Mouse (Mus musculus): Measurements from ENCODE around the gene Rbfox2. TPM values are rescaled to one million over a fixed set of nuclear protein-coding genes. Genes with fewer than 3 reads are reported as not detected.

Rbfox2 gene
- polyA plus RNA-seq, 1 experiment from 2014 or later, result 23.2 TPM

GRCm38 (mm10) chr15:77089249-77089648 lies 217.6 kb downstream of the Rbfox2 start:
- Histone ChIP-seq H3K36me3 (ENCODE audit: control insufficient read depth, insufficient read depth, low read length) (peaks cover 3% of the 10 kb centered on the region), H3K27ac (replicated peaks) (no peak overlapping the region), H3K27me3 (ENCODE audit: control insufficient read depth, insufficient read depth, low read length) (no peaks in the 10 kb centered on the region), H3K9me3 (ENCODE audit: control insufficient read depth, low read length) (no peaks in the 10 kb centered on the region), H3K9ac (ENCODE audit: low read length) (no peak overlapping the region), H3K4me2 (replicated peaks; ENCODE audit: low read depth) (no peak overlapping the region), H3K4me3 (ENCODE audit: low read depth, low read length) (no peak overlapping the region), H3K4me1 (replicated peaks; ENCODE audit: control insufficient read depth, insufficient read depth) (no peaks in the 10 kb centered on the region)
- DNase-seq (ENCODE audit: low spot score) (no peak), ATAC-seq (ENCODE audit: low FRiP score, low TSS enrichment) (no peak)
- TF ChIP-seq CTCF (IDR thresholded peaks at IDR 0.05; ENCODE audit: low read depth) (no peak), EP300 (optimal IDR thresholded peaks at IDR 0.05) (no peak)
- 70% methylated on average over 11 of the region's 11 CpGs for WGBS

DNA sequence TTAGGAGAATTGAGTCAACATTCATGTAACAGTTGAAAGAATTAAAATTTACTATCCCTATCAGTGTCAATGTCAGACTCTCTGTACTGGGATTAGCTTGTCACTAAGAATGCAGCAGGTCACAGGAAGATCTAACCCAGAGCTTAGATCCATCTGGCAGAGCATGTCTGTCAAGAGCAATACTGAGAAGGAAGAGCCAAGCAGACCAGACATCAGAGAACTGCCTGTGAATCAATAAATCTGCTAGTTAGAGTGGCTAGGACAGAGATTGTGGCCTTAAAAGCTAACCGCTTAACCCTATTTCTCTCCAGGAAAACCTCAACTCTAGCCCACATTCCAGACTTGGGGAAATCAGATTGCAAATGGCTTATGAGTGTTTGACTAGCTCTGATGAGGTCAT lies 220.3 kb downstream of the Rbfox2 start:
- Histone ChIP-seq H3K27me3 (ENCODE audit: control insufficient read depth, insufficient read depth, low read length) (no peaks in the 10 kb centered on the region), H3K4me2 (replicated peaks; ENCODE audit: low read depth) (no peak overlapping the region), H3K9me3 (ENCODE audit: control insufficient read depth, low read length) (no peaks in the 10 kb centered on the region), H3K4me3 (ENCODE audit: low read depth, low read length) (no peak overlapping the region), H3K9ac (ENCODE audit: low read length) (no peak overlapping the region), H3K27ac (replicated peaks) (no peak overlapping the region), H3K36me3 (ENCODE audit: control insufficient read depth, insufficient read depth, low read length) (peaks cover 10% of the 10 kb centered on the region), H3K4me1 (replicated peaks; ENCODE audit: control insufficient read depth, insufficient read depth) (no peaks in the 10 kb centered on the region)
- ATAC-seq (ENCODE audit: low FRiP score, low TSS enrichment) (no peak), DNase-seq (ENCODE audit: low spot score) (no peak)
- TF ChIP-seq CTCF (IDR thresholded peaks at IDR 0.05; ENCODE audit: low read depth), result no peak
- no peak for TF ChIP-seq EP300 (optimal IDR thresholded peaks at IDR 0.05)
- 89% methylated on average over 1 of the region's 1 CpGs for WGBS

DNA sequence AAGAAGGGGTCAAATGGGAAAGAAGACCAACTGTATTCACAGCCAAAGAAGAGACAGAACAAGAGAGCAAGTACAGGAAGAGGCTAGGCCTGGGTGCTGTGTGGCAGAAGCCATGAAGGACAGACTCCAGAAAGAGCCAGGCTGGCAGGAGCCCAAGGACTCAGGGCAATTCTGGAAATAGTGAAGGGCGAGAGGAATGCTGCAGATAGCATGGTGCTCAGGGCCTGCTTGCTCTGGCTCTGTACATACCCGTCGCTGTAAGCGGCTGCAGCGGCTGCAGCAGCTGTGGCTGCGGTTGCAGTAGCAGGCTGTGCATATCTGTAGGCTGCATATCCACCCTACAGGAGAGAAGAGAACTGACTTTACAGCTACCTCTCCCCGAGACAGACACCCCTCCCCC lies 221.0 kb downstream of the Rbfox2 start:
- no peak overlapping the region for H3K9ac ChIP-seq (ENCODE audit: low read length)
- no peak overlapping the region for H3K4me3 ChIP-seq (ENCODE audit: low read depth, low read length)
- no peak for ATAC-seq (ENCODE audit: low FRiP score, low TSS enrichment)
- no peak for DNase-seq (ENCODE audit: low spot score)
- H3K27me3 ChIP-seq (ENCODE audit: control insufficient read depth, insufficient read depth, low read length), result no peaks in the 10 kb centered on the region
- no peak overlapping the region for H3K4me2 ChIP-seq (replicated peaks; ENCODE audit: low read depth)
- peaks cover 12% of the 10 kb centered on the region for H3K36me3 ChIP-seq (ENCODE audit: control insufficient read depth, insufficient read depth, low read length)
- TF ChIP-seq EP300 (optimal IDR thresholded peaks at IDR 0.05) (no peak), CTCF (IDR thresholded peaks at IDR 0.05; ENCODE audit: low read depth) (no peak)
- H3K4me1 ChIP-seq (replicated peaks; ENCODE audit: control insufficient read depth, insufficient read depth), result no peaks in the 10 kb centered on the region
- H3K9me3 ChIP-seq (ENCODE audit: control insufficient read depth, low read length), result no peaks in the 10 kb centered on the region
- 84% methylated on average over 7 of the region's 7 CpGs for WGBS
- H3K27ac ChIP-seq (replicated peaks), result no peak overlapping the region

- no peak overlapping the region for H3K27ac ChIP-seq (replicated peaks)
- H3K4me2 ChIP-seq (replicated peaks; ENCODE audit: low read depth), result no peak overlapping the region
- 79% methylated on average over 5 of the region's 5 CpGs for WGBS
- no peaks in the 10 kb centered on the region for H3K9me3 ChIP-seq (ENCODE audit: control insufficient read depth, low read length)
- no peaks in the 10 kb centered on the region for H3K4me1 ChIP-seq (replicated peaks; ENCODE audit: control insufficient read depth, insufficient read depth)
- H3K4me3 ChIP-seq (ENCODE audit: low read depth, low read length), result no peak overlapping the region
- H3K9ac ChIP-seq (ENCODE audit: low read length), result no peak overlapping the region
- TF ChIP-seq CTCF (IDR thresholded peaks at IDR 0.05; ENCODE audit: low read depth), result peak; percentile 38; the same call in 1 of the 2 replicates
- no peak for TF ChIP-seq EP300 (optimal IDR thresholded peaks at IDR 0.05)
- no peaks in the 10 kb centered on the region for H3K27me3 ChIP-seq (ENCODE audit: control insufficient read depth, insufficient read depth, low read length)
- DNase-seq (ENCODE audit: low spot score) (no peak), ATAC-seq (ENCODE audit: low FRiP score, low TSS enrichment) (no peak)
- peaks cover 18% of the 10 kb centered on the region for H3K36me3 ChIP-seq (ENCODE audit: control insufficient read depth, insufficient read depth, low read length)
Observed at GRCm38 (mm10) chr15:77081454-77081853, 225.3 kb downstream of the Rbfox2 start.

DNA sequence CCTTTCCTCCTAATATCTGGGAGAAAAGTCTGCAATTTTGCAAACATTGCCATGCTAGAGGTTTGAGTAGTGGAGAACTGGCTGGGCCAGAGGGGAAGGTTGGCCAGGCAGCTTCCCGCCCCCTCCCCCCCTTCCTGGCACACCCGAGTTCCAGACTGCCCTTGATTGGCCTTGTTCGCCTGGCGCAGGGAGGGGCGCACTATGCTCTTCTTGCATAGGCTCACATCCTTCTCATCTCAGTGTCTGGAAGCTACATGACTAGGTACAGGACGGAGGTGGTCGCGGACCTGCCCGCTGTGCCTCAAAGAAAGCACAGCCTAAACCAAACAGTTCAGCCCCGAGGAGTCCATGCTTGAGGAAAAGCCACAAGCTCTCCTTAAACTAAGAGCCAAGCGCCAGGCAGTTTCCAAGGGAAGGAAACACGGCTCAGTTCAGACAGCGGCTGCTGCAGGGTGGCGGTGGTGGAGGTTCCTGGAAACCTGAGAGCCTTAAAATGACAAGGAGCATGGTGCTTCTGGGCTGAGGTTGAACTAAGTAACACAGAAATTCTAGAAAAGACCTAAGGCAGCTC lies 226.0 kb downstream of the Rbfox2 start:
- ATAC-seq (ENCODE audit: low FRiP score, low TSS enrichment) (no peak), DNase-seq (ENCODE audit: low spot score) (no peak)
- no peak for TF ChIP-seq CTCF (IDR thresholded peaks at IDR 0.05; ENCODE audit: low read depth)
- TF ChIP-seq EP300 (optimal IDR thresholded peaks at IDR 0.05), result no peak
- Histone ChIP-seq H3K9me3 (ENCODE audit: control insufficient read depth, low read length) (no peaks in the 10 kb centered on the region), H3K36me3 (ENCODE audit: control insufficient read depth, insufficient read depth, low read length) (peaks cover 18% of the 10 kb centered on the region), H3K27ac (replicated peaks) (no peak overlapping the region), H3K27me3 (ENCODE audit: control insufficient read depth, insufficient read depth, low read length) (no peaks in the 10 kb centered on the region), H3K9ac (ENCODE audit: low read length) (no peak overlapping the region), H3K4me2 (replicated peaks; ENCODE audit: low read depth) (no peak overlapping the region), H3K4me3 (ENCODE audit: low read depth, low read length) (no peak overlapping the region), H3K4me1 (replicated peaks; ENCODE audit: control insufficient read depth, insufficient read depth) (no peaks in the 10 kb centered on the region)
- 68% methylated on average over 14 of the region's 14 CpGs for WGBS

- Histone ChIP-seq H3K4me2 (replicated peaks; ENCODE audit: low read depth) (no peak overlapping the region), H3K9me3 (ENCODE audit: control insufficient read depth, low read length) (no peaks in the 10 kb centered on the region), H3K27ac (replicated peaks) (no peak overlapping the region), H3K36me3 (ENCODE audit: control insufficient read depth, insufficient read depth, low read length) (peaks cover 18% of the 10 kb centered on the region), H3K4me3 (ENCODE audit: low read depth, low read length) (no peak overlapping the region), H3K4me1 (replicated peaks; ENCODE audit: control insufficient read depth, insufficient read depth) (no peaks in the 10 kb centered on the region), H3K27me3 (ENCODE audit: control insufficient read depth, insufficient read depth, low read length) (no peaks in the 10 kb centered on the region), H3K9ac (ENCODE audit: low read length) (no peak overlapping the region)
- DNase-seq (ENCODE audit: low spot score) (no peak), ATAC-seq (ENCODE audit: low FRiP score, low TSS enrichment) (no peak)
- WGBS, result 85% methylated on average over 11 of the region's 11 CpGs
- no peak for TF ChIP-seq CTCF (IDR thresholded peaks at IDR 0.05; ENCODE audit: low read depth)
- TF ChIP-seq EP300 (optimal IDR thresholded peaks at IDR 0.05), result no peak
Observed at GRCm38 (mm10) chr15:77079890-77080361, 226.9 kb downstream of the Rbfox2 start.
